Mouse (Mus musculus): ENCODE results near the gene Actr10.

- TF ChIP-seq POLR2A (IDR thresholded peaks at IDR 0.05; ENCODE audit: insufficient read depth, low read depth, low read length) (no peak), CTCF (IDR thresholded peaks at IDR 0.05; ENCODE audit: insufficient read depth, low read depth, low read length) (no peak)
Observed at GRCm38 (mm10) chr12:70937150-70937549, 507 bp upstream of the Actr10 start.

Measured in olfactory bulb, adult 2 months (tissue).